Mouse (Mus musculus) ES-CJ7 (cell line): Measurements from ENCODE around the gene Slc16a5.
"Not testable (repeated sequence)": the region's sequence is repeated elsewhere in the genome, so short reads cannot be mapped to it uniquely, and the experiment has no call there.

Experiments used
- DNase-seq: peaks from one replicate; pipeline ENCODE4 v3.0.0; 2011; ENCODE audit warnings: low read depth, low spot score

Slc16a5 gene

DNA sequence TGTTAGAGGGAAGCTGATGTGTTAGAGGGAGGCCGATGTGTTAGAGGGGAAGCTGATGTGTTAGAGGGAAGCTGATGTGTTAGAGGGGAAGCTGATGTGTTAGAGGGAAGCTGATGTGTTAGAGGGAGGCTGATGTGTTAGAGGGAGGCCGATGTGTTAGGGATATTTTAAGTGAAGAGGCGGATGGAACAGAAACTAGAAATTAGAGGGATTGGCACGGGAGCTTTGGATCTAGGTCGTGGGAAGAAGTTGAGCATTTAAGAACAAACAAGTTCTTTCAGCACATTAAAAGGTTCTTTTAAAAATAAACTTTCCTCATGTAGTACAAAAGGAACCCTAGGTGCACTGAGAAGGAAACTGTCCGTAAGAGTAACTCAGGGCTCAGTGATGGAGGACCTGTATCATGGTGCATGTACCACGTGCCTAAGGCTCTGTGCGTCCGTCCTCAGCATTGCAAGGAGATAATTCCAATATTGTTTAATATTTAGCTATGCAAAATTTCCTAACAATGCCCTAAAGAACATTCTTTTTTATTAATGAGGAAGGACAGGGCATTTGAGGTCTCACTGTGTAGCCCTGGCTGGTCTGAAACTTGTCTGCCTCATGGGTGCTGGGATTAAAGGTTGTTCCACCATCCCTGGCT, 16.1 kb downstream of the Slc16a5 start:
- no peak for DNase-seq

DNA sequence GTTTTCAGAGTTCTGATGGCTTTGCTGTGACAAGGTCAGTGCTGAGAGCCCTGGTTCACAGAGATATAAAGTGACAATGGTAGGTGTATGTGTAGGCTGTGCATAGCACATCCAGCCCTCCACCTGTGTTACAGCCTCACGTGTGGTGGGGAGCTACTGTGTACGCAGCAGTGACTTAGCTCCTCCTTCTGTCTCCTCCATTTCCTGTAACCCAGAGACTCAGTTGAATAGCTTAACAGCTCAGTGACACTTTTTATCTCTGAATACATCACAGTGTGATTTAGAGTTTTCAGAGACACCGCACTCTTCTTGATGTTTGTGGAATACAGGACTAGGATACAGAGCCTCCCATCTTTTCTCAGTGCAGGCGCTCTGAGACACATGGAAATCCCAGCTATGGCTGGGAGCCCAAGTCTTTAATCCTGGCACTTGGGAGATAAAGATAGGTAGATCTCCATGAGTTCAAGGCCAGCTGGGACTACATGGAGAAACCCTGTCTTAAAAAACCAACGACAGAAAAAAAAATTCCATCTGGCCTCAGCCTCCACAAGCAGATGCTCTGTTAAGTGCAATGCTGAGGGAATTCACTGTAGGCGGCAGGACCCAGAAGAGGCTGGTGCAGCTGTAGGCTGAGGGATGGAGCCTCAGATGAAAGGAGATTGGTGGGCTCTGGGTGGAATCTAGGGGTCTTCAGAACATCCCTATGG, 19.4 kb downstream of the Slc16a5 start:
- DNase-seq, result no peak

GRCm38 (mm10) chr11:115483278-115483677, 21.0 kb downstream of the Slc16a5 start:
- DNase-seq, result no peak

DNA sequence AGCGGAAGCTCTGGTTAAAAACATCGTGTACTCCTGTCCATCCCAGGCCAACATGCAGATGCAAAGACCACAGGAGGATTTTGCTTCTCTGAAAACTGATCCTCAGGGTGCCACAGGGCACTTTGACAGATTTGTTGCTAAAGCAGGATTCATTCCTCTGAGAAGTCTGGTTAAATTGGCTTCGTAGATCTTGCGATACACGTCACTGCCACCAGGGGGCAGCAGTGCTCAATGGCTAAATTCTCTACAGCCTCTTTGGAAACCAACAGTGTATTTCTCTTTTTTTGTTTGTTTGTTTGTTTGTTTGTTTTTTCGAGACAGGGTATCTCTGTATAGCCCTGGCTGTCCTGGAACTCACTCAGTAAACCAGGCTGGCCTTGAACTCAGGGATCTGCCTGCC, 21.5 kb downstream of the Slc16a5 start:
- DNase-seq, result peak; percentile 73

GRCm38 (mm10) chr11:115485155-115485554, 22.9 kb downstream of the Slc16a5 start:
- peak; percentile 75 for DNase-seq

DNA sequence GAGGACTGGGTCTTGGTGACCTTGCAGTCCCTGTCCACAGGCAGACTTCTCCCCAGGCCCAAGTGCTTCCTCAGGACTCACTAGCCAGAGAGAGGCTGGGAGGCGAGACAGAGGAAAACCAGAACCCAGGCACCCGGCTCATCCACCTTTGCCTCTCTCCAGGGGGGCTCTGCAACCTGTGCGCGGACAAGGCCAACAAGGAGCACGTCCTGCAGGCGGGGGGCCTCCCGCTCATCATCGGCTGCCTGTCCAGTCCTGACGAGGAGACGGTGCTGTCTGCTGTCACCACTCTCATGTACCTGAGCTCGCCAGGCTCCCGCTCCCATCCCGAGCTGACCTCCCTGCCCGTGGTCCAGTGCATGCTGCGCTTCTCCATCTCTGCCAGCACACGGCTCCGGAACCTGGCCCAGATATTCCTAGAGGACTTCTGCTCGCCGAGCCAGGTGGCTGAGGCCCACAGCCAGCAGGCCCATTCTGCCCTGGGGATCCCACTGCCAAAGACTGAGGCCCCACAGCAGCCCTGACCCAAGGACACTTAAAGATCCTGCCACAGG, 26.4 kb downstream of the Slc16a5 start:
- no peak for DNase-seq

DNA sequence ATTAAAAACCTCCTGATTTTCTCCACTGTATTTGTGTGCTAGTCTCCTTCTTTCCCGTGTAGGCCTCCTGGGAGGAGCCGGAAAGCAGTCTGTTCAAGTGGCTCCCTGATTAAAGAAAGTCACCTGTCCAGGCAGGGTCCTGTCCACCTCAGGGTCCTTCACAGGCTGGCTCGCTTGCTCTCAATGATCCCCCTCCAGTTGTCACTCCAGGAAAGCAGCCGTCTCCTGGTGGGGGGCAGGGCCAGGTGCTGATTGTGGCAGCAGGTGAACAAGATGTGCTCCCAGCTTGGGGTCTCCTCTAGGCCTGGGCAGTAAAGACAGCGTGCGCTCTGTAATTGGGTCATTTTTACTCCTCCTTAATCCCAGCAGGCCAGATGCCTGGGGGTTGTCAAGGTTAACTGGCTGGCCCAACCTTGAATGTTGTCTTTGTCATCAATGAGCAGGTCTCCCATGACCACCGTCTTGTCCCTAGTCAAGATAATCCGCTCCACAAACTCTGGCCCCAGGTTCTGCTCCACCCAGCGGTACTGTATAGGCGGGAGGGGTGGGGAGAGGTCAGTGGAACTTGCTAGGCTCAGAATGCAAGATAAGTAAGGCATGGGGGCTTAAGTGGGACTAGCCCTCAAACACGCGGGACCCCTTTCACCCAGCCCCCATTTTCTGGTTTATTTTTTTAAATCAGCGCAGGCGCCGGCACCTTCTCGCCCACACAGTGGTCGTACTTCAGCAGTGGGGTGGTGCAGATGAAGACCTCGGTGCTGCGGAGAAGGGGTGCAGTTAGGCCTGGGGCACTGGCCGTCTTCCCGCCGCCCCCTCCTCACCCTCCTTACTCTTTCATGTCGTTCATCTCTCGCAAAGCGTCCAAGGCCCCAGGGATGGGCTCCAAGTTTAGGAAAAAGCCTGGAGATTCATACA, 28.4 kb downstream of the Slc16a5 start:
- no peak for DNase-seq

DNA sequence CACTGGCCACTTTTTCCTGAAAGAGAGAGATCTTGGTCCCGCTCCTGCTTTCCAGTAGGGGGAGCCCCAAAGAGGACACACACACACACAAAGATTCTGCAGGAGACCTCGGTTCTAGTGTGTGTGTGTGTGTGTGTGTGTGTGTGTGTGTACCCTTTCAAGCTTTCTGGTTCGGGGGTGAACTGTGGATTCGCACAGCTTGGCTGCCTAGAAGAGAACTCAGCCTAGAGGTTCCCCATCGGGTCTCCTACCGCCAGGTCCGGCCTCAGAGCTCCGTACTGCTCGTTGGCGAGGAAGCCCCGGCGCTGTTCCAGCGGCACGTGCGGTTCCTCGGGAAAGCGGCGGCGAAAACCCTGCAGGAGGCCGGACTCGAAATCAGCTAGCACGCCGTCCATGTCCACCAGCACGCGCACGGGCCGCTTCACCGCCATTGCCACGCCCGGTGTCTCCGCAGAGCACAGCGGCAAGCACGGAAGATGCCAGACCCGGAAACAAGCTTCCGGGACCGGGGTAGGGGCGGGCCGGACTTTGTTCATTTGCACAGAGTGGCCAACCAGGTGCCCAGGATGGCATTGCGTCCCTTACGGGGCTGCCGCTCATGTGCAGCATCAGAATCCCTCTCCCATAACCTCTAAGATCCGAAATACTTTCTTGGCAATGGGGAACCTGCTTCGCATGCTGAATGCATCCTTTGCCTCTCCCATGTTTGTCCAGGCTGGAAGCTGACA, 29.2 kb downstream of the Slc16a5 start, which contains the start of gene Nt5c:
Gene Nt5c, minus strand, starts transcription at position 507 of the 728 bp plus-strand sequence.
- DNase-seq, result peak; percentile 72

DNA sequence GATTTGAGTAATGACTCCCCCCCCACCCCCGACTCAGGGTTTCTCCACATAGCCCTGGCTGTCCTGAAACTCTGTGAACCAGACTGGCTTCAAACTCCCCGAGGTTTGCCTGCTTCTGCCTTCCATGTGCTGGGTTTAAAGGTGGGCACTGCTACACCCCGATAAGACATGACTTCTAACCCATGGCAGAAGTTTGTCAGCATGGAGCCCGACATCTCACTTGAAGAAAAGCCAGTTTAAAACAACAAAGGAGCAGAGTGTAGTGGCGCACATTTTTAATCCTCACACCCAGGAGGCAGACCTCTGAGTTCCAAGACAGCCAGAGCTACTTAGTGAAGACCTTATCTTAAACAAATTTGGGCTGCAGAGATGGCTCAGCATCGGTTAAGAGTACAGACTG, 30.1 kb downstream of the Slc16a5 start:
- DNase-seq, result no peak

DNA sequence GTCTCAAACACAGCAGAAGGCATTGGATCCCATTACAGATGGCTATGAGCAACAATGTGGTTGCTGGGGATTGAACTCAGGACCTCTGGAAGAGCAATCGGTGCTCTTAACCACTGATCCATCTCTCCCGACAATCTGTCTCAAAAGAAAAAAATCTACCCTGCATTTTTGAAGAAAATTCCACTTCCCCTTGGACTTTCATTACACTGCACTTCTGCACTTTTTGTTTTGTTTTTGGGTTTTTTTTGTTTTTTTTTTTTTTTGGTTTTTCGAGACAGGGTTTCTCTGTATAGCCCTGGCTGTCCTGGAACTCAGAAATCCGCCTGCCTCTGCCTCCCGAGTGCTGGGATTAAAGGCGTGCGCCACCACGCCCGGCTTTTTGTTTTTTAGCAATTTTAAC, 34.3 kb downstream of the Slc16a5 start:
- DNase-seq, result not testable (repeated sequence)

GRCm38 (mm10) chr11:115502636-115503035, 40.4 kb downstream of the Slc16a5 start:
- DNase-seq, result peak; percentile 60

- DNase-seq, result no peak
Observed at GRCm38 (mm10) chr11:115506586-115506985, 44.3 kb downstream of the Slc16a5 start.

- no peak for DNase-seq
Observed at GRCm38 (mm10) chr11:115508061-115508460, 45.8 kb downstream of the Slc16a5 start.

DNA sequence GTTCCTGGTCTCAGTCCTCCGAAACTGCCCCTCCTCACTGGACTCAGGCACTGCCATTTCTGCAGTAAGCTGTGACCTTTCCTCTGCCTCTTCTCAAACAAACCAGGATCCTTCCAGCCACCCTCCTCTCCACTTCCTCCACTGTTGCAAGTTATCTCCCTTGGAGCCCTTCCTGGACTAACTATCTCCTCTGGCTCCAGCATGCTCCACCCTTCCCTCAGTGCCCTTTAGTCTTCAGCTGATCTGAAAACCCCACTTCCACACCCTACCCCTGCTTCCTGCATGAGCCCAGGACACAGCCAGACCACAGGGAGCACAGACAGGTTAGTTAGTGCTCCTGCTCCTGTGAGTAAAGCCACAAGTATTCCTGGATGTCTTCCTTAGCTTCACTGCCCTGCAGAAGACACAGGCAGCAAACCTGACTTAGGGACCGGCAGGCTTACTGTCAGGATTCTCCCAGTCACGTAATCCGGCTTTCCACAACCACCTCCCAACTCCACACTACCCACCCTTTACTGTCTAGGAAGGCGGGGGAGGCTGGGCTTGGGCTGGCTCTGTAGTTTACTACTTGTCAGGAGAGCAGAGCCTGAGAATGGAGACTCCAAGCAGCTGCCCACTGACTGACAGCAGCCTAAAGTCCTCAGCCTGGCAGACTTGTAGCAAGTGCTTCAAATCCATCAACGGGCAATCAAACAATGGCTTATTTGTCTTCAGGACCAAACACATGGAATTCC, 47.7 kb downstream of the Slc16a5 start:
- peak; percentile 36 for DNase-seq

DNA sequence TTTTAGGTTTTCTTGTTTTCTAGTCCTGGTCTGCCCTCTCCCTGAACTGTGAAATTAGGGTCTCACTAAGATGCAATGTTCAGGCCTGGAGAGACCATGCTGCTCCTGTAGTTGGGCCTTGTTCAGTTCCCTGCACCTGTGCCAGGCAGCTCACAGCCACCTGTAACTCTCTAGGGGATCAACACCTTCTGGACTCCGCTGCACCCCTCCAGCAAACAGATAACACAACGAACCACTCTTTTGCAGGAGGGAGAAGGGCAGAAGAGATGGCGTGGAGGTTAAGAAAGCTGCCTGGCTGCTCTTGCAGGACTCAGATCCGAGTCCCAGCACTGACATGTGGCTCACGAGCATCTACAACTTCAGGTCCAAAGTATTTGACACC, 48.2 kb downstream of the Slc16a5 start:
- DNase-seq, result no peak

- no peak for DNase-seq
Observed at GRCm38 (mm10) chr11:115511121-115511520, 48.8 kb downstream of the Slc16a5 start.

DNA sequence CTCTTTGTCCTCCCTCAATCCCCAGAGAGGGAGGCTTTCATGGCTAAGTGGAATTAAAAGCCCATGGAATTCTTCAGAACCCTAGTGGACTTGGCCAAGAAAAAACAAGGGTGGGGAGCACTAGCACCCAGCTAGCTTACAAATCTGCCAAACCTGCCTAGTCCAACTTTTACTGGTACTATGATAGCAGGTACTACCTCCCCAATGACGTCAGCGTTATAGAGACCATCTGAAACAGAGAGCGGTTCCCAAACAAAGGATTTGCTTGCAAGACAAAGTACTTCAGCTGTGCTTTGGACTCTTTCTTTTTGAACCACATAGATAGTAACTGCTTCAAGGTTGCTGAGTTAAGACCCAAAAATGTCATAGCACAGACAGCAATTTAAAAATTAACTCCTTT, 49.7 kb downstream of the Slc16a5 start:
- no peak for DNase-seq

DNA sequence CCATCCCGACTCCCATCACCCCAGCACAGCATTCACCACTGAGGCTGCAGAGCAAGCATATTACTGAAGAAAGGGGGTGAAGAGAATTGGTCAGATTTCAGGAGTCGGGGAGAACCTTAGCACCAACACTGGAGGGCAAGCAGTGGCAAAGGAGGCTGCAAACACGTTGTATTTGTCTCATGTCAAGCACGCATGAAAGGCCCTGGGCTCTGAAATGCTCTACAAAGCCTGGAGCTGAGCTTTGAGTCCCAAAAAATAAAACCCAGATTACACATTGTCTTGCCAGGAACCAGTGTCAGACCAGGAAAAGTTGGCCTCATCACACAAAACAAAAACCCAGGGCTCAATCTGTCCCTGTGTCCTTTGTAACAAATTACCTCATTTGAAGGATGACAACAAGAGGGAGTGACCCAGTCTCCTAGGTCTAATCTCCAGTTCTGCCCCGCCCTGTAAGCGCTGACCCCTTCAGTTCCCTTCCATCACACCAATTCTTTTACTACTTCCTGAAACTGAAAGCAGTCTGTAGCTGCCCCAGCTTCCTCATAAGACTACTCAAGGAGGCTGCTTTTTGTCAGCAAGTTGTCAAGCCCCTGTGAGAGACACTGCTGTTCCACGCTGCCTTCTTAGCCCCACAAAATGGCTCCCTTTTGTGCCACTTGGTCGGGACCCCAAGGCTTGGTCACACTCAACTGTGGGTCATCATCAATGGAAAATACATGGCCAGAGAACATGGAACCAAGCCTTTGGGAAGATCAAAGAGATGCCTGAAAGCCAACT, 50.3 kb downstream of the Slc16a5 start:
- no peak for DNase-seq

- peak; percentile 61 for DNase-seq
Observed at GRCm38 (mm10) chr11:115513271-115514237, 51.3 kb downstream of the Slc16a5 start.
